Mouse (Mus musculus) embryonic facial prominence, embryonic 14.5 days (tissue): Measurements from ENCODE around the gene Cd209a. TPM values are rescaled to one million over a fixed set of nuclear protein-coding genes. Genes with fewer than 3 reads are reported as not detected.

Experiments
- ATAC-seq: fragments of 200-750 bp; cut with Nextera tagmentation; 2 replicates; pipeline ENCODE4 v1.8.0; 2017; ENCODE audit warnings: low read depth, moderate number of reproducible peaks, moderate TSS enrichment
- DNase-seq: peaks from one replicate; pipeline ENCODE4 v3.0.0-alpha.2; 2015; ENCODE audit warnings: low spot score
- H3K27ac ChIP-seq: fragments of 300-500 bp; sonication (generic); replicated peaks from 2 replicates; pipeline ENCODE4 v1.5.1; 2014; ENCODE audit warnings: low read depth, mild to moderate bottlenecking, low read length, moderate library complexity
- H3K27me3 ChIP-seq: fragments of 300-500 bp; sonication (generic); replicated peaks from 2 replicates; pipeline ENCODE4 v1.6.1; 2014; ENCODE audit warnings: low read length; ENCODE audit not compliant: control insufficient read depth, insufficient read depth
- H3K36me3 ChIP-seq: fragments of 300-500 bp; sonication (generic); 2 replicates; pipeline ENCODE4 v1.6.1; 2014; ENCODE audit warnings: low read length, mixed read lengths; ENCODE audit not compliant: control insufficient read depth, insufficient read depth
- H3K4me1 ChIP-seq: fragments of 300-500 bp; sonication (generic); 2 replicates; pipeline ENCODE4 v1.6.1; 2014; ENCODE audit warnings: antibody characterized with exemption, low read length; ENCODE audit not compliant: control insufficient read depth, insufficient read depth
- H3K4me2 ChIP-seq: fragments of 300-500 bp; sonication (generic); 2 replicates; pipeline ENCODE4 v1.6.1; 2014; ENCODE audit warnings: low read depth, mild to moderate bottlenecking, low read length, moderate library complexity, mixed read lengths
- H3K4me3 ChIP-seq: fragments of 300-500 bp; sonication (generic); 2 replicates; pipeline ENCODE4 v1.5.1; 2014; ENCODE audit warnings: low read depth, mild to moderate bottlenecking, low read length
- H3K9ac ChIP-seq: fragments of 300-500 bp; sonication (generic); 2 replicates; pipeline ENCODE4 v1.6.1; 2014; ENCODE audit warnings: low read depth, mild to moderate bottlenecking, low read length, moderate library complexity, mixed read lengths
- H3K9me3 ChIP-seq: fragments of 300-500 bp; sonication (generic); 2 replicates; pipeline ENCODE4 v1.6.1; 2016; ENCODE audit warnings: low read length; ENCODE audit not compliant: control insufficient read depth
- WGBS: fragments of 180-500 bp; shearing (Covaris S2); extraction: QIAGEN DNeasy Blood & Tissue Kit; methylation state at CpG from one replicate; pipeline ENCODE4 v1.1.7; 2014; 5-methylcytosine and 5-hydroxymethylcytosine counted together
- microRNA-seq: library from miRNA; unstranded; fragments of <30 nt; microRNA quantifications from one replicate; pipeline ENCODE4, GENCODE M21; 2016; ENCODE audit warnings: borderline number of aligned reads
- polyA plus RNA-seq: library from polyadenylated mRNA; unstranded; fragments of >200 nt; fragmentation: Nextera tagmentation; extraction: Ambion mirVana; gene quantifications from 2 replicates; pipeline ENCODE4 v1.2.1, GENCODE M21; 2014

Gene Cd209a
- polyA plus RNA-seq, 1 experiment from 2014 or later: 1.1 TPM

DNA sequence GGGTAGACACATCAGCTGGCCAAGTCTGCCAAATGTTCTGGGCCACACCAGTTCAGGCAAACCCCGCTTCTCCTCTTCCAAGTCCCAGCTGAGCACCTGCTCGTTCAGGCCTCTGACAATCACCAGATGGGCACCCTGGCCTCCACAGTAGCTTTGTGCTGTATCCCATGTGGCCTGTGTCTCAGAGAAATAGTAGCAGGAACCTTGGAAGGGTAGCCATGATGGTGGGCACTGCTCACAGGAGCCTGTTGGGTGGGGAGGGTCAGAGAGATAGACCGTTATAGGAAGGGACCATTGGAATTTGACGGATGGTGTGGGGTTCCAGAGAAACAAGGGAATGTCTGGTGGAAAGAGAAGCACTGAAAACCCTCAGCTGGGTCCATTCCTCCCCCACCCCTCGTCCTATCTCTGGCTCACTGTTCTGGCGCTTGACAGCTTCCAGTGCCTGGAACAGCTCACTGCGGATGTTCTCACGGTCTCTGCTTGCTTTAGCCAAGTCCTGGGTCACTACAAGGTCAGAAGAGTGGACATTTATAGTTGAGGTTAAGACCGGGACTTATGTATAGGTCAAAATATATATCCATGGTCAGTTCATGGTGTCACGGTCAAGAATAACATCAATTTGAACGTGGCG lies 31.3 kb downstream of the Cd209a start:
- 83% methylated on average over 12 of the region's 12 CpGs for WGBS
- no peak overlapping the region for H3K4me3 ChIP-seq
- no peak for ATAC-seq
- H3K9ac ChIP-seq: no peak overlapping the region
- H3K4me1 ChIP-seq: no peaks in the 10 kb centered on the region
- no peak overlapping the region for H3K27ac ChIP-seq
- H3K36me3 ChIP-seq: no peaks in the 10 kb centered on the region
- no peak overlapping the region for H3K4me2 ChIP-seq
- no peak for DNase-seq
- no peaks in the 10 kb centered on the region for H3K9me3 ChIP-seq
- no peaks in the 10 kb centered on the region for H3K27me3 ChIP-seq

DNA sequence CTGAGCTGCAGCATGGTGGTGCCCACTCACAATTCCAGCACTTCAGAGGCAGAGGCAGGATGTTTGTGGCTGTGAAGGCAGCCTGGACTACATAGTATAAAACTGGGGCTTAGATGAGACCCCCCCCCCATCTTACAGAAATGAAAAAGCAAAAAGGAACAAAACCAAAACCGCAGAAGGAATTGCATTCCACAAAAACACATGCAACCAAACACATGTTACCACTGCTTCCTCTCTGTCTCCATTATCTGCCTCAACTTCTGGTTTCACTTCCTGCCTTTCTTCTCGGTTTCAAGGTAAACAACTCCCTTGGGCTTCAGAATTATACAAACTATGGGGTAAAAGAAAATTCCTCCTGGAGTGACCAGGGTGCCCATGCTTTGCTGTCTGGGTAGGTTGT lies 37.1 kb downstream of the Cd209a start:
- Histone ChIP-seq H3K4me1 (no peaks in the 10 kb centered on the region), H3K9me3 (no peaks in the 10 kb centered on the region), H3K4me3 (no peak overlapping the region), H3K4me2 (no peak overlapping the region), H3K9ac (no peak overlapping the region), H3K27ac (no peak overlapping the region), H3K27me3 (no peaks in the 10 kb centered on the region), H3K36me3 (no peaks in the 10 kb centered on the region)
- DNase-seq: no peak
- 46% methylated on average over 2 of the region's 2 CpGs for WGBS
- ATAC-seq: no peak

DNA sequence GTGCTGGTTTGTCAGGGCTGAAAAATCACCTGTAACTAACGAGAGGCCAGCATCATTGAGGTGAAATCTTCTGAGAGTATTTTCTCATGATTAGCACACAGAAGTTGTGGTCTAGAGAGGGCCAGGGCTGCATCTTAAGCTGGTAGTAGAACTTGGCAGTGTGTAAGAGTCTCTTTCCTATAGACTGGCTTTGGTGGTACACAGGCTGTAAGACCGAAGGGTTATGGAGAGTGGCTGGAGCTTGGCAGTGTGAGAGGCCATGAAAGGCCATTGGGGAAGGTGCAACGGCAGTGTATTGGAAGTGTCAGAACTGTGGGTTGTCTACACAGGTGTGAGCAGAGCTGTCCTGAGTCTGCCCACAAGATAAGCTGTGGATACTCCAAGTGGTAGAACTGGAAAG lies 38.5 kb downstream of the Cd209a start:
- H3K36me3 ChIP-seq: no peaks in the 10 kb centered on the region
- no peaks in the 10 kb centered on the region for H3K27me3 ChIP-seq
- H3K4me3 ChIP-seq: no peak overlapping the region
- DNase-seq: no peak
- no peaks in the 10 kb centered on the region for H3K9me3 ChIP-seq
- H3K9ac ChIP-seq: no peak overlapping the region
- 70% methylated on average over 3 of the region's 3 CpGs for WGBS
- no peak overlapping the region for H3K4me2 ChIP-seq
- ATAC-seq: no peak
- H3K27ac ChIP-seq: no peak overlapping the region
- H3K4me1 ChIP-seq: no peaks in the 10 kb centered on the region

DNA sequence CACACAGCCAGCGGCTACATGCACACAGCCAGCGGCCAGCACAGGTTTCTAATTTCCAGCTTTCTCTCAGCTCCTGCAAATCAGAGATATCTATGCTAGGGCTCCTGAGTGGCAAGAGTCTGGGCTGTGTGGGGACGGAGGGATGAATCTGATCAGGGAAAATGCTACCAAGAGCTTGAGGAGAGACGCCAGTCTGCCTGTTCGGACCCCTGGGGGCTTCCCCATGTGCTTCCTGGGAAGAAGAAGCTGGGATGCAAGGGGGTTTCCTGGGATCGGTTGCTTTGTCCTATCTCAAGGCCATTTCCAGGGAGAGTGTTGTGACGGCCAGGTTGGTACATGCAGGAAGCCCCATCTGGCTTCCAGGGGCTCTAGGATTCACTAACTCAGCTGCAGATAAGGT lies 41.2 kb downstream of the Cd209a start:
- DNase-seq: no peak
- ATAC-seq: no peak
- no peak overlapping the region for H3K4me3 ChIP-seq
- H3K36me3 ChIP-seq: no peaks in the 10 kb centered on the region
- no peaks in the 10 kb centered on the region for H3K27me3 ChIP-seq
- no peak overlapping the region for H3K27ac ChIP-seq
- H3K9ac ChIP-seq: no peak overlapping the region
- WGBS: 62% methylated on average over 7 of the region's 7 CpGs
- H3K9me3 ChIP-seq: no peaks in the 10 kb centered on the region
- no peaks in the 10 kb centered on the region for H3K4me1 ChIP-seq
- H3K4me2 ChIP-seq: no peak overlapping the region

DNA sequence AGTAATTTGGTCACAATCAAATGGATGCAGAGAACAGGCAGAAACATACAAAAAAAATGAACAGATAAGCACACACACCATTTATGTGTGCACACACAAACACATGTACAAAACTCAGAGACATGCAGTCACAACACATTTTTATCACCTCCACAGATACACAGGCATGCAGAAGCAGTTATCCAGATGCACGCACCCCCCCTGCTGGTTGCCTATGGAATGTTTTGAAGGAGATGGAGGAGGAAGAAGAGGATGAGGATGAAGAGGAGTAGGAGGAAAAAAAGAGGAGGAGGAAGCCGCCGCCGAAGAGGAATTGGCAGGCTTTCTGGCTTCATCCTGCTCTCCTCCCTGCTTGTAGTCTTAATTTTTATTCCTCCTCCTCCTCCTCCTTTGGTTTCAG lies 43.1 kb downstream of the Cd209a start:
- no peak overlapping the region for H3K4me2 ChIP-seq
- no peaks in the 10 kb centered on the region for H3K36me3 ChIP-seq
- no peaks in the 10 kb centered on the region for H3K4me1 ChIP-seq
- no peak for ATAC-seq
- H3K27ac ChIP-seq: no peak overlapping the region
- H3K9me3 ChIP-seq: no peaks in the 10 kb centered on the region
- H3K9ac ChIP-seq: no peak overlapping the region
- 63% methylated on average over 4 of the region's 4 CpGs for WGBS
- H3K27me3 ChIP-seq: no peaks in the 10 kb centered on the region
- no peak overlapping the region for H3K4me3 ChIP-seq
- no peak for DNase-seq

DNA sequence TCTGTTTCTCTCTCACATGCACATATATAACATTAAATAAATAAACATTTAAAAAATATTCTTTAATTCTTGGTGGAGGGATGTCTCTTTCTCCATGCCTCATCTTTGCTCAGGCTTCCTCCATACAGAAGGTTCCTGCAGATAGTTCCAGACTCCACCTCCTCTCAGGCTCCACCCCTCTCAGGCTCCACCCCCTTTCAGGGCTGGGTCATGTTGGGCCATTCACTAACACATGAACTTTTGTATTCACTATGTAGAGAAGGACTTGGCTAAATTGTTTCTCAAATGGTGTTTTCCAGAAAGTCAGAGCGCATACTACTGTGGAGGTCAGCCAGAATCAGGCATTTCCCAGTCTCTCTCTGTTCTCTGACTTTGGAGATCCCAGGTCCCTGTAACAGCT lies 47.3 kb downstream of the Cd209a start:
- Histone ChIP-seq H3K4me1 (no peaks in the 10 kb centered on the region), H3K36me3 (no peaks in the 10 kb centered on the region), H3K4me2 (no peak overlapping the region), H3K27me3 (no peaks in the 10 kb centered on the region), H3K27ac (no peak overlapping the region), H3K9me3 (no peaks in the 10 kb centered on the region), H3K9ac (no peak overlapping the region), H3K4me3 (no peak overlapping the region)
- WGBS: 100% methylated on average over 1 of the region's 1 CpGs
- DNase-seq (no peak), ATAC-seq (no peak)

DNA sequence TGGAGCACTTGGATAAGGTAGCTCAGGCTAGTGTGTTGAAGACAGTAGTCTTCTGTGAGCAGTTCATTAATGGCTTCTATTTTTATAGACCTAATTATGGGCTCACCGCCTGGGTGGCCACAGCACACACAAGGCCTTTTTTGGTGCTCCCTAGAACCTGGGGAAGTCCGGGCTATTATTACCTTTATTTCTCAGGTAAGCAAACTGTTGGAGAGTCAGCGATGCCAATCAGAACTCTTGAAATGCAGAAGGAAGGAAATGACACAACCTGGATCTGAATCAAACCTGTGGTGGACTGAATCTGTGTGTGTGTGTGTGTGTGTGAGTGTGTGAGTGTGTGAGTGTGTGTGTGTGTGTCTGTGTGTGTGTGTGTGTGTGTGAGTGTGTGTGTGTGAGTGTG lies 54.7 kb downstream of the Cd209a start, which contains the start of gene Fcer2a:
Gene Fcer2a (minus strand): TSS at position 55 of the 400 bp plus-strand sequence.
- H3K4me3 ChIP-seq: no peak within 1 kb of the TSS
- no peak within 1 kb of the TSS for H3K9ac ChIP-seq
- no peak for DNase-seq
- no peaks in the 10 kb centered on the region for H3K4me1 ChIP-seq
- H3K9me3 ChIP-seq: no peaks in the 10 kb centered on the region
- H3K4me2 ChIP-seq: no peak within 1 kb of the TSS
- no peak for ATAC-seq
- WGBS: 84% methylated on average over 3 of the region's 3 CpGs
- H3K27ac ChIP-seq: no peak within 1 kb of the TSS
- no peaks in the 10 kb centered on the region for H3K27me3 ChIP-seq
- H3K36me3 ChIP-seq: no peaks in the 10 kb centered on the region

Small RNA genes within 50 kb of the gene (microRNA-seq; reads per million reads assigned to microRNA genes)
- gene Gm24934: not detected

Other genes with a start within 250 kb of the Cd209a start
- 36.5 and 40.1 TPM in 2 replicates for gene Mcoln1, start 248.5 kb downstream of the Cd209a start, polyA plus RNA-seq
- 18.2 and 22.0 TPM in 2 replicates for gene Pnpla6, start 233.6 kb downstream of the Cd209a start, polyA plus RNA-seq
- 0.47 and 0.60 TPM in 2 replicates for gene C330021F23Rik, start 181.0 kb downstream of the Cd209a start, polyA plus RNA-seq
- gene Camsap3, start 161.7 kb downstream of the Cd209a start, polyA plus RNA-seq: 7.5 and 11.9 TPM in 2 replicates
- gene Xab2, start 127.7 kb downstream of the Cd209a start, polyA plus RNA-seq: 41.3 and 47.0 TPM in 2 replicates
- 84.2 and 97.1 TPM in 2 replicates for gene Pet100, start 127.4 kb downstream of the Cd209a start, polyA plus RNA-seq
- 0.17 and 0.31 TPM in 2 replicates for gene Pcp2, start 123.4 kb downstream of the Cd209a start, polyA plus RNA-seq
- gene Stxbp2, start 118.0 kb downstream of the Cd209a start, polyA plus RNA-seq: 23.7 and 30.4 TPM in 2 replicates
- 1.3 TPM in 1 of 2 replicates, not detected in the other for gene Retn, start 93.2 kb downstream of the Cd209a start, polyA plus RNA-seq
- gene Mcemp1, start 83.2 kb downstream of the Cd209a start, polyA plus RNA-seq: 0.45 and 0.78 TPM in 2 replicates
- gene Fcor, start 76.6 kb downstream of the Cd209a start, polyA plus RNA-seq: 12.6 and 14.8 TPM in 2 replicates
- 29.0 and 29.5 TPM in 2 replicates for gene Trappc5, start 72.7 kb downstream of the Cd209a start, polyA plus RNA-seq
- 0.07 and 0.14 TPM in 2 replicates for gene Fcer2a, start 54.8 kb downstream of the Cd209a start, polyA plus RNA-seq
- gene Clec4g, start 28.3 kb downstream of the Cd209a start, polyA plus RNA-seq: not detected in 2 replicates
- not detected in 2 replicates for gene Cd209e, start 105.3 kb upstream of the Cd209a start, polyA plus RNA-seq
- 0.22 TPM in 1 of 2 replicates, not detected in the other for gene Cd209d, start 129.6 kb upstream of the Cd209a start, polyA plus RNA-seq
- gene Cd209b, start 177.9 kb upstream of the Cd209a start, polyA plus RNA-seq: 0.17 TPM in 1 of 2 replicates, not detected in the other
- 0.28 and 0.79 TPM in 2 replicates for gene Cd209c, start 205.8 kb upstream of the Cd209a start, polyA plus RNA-seq